Mouse (Mus musculus) embryonic facial prominence, embryonic 14.5 days (tissue): ENCODE data around the gene Rps8. TPM values are rescaled to one million over a fixed set of nuclear protein-coding genes. Genes with fewer than 3 reads are reported as not detected.
A peak's percentile ranks its signal among the peaks of the same experiment; 100 is the strongest.

Source experiments
- ATAC-seq: fragments of 200-750 bp; cut with Nextera tagmentation; 2 replicates; pipeline ENCODE4 v1.8.0; 2017; ENCODE audit warnings: low read depth, moderate number of reproducible peaks, moderate TSS enrichment
- DNase-seq: peaks from one replicate; pipeline ENCODE4 v3.0.0-alpha.2; 2015; ENCODE audit warnings: low spot score
- H3K27ac ChIP-seq: fragments of 300-500 bp; sonication (generic); replicated peaks from 2 replicates; pipeline ENCODE4 v1.5.1; 2014; ENCODE audit warnings: low read depth, mild to moderate bottlenecking, low read length, moderate library complexity
- H3K27me3 ChIP-seq: fragments of 300-500 bp; sonication (generic); replicated peaks from 2 replicates; pipeline ENCODE4 v1.6.1; 2014; ENCODE audit warnings: low read length; ENCODE audit not compliant: control insufficient read depth, insufficient read depth
- H3K36me3 ChIP-seq: fragments of 300-500 bp; sonication (generic); 2 replicates; pipeline ENCODE4 v1.6.1; 2014; ENCODE audit warnings: low read length, mixed read lengths; ENCODE audit not compliant: control insufficient read depth, insufficient read depth
- H3K4me1 ChIP-seq: fragments of 300-500 bp; sonication (generic); 2 replicates; pipeline ENCODE4 v1.6.1; 2014; ENCODE audit warnings: antibody characterized with exemption, low read length; ENCODE audit not compliant: control insufficient read depth, insufficient read depth
- H3K4me2 ChIP-seq: fragments of 300-500 bp; sonication (generic); 2 replicates; pipeline ENCODE4 v1.6.1; 2014; ENCODE audit warnings: low read depth, mild to moderate bottlenecking, low read length, moderate library complexity, mixed read lengths
- H3K4me3 ChIP-seq: fragments of 300-500 bp; sonication (generic); 2 replicates; pipeline ENCODE4 v1.5.1; 2014; ENCODE audit warnings: low read depth, mild to moderate bottlenecking, low read length
- H3K9ac ChIP-seq: fragments of 300-500 bp; sonication (generic); 2 replicates; pipeline ENCODE4 v1.6.1; 2014; ENCODE audit warnings: low read depth, mild to moderate bottlenecking, low read length, moderate library complexity, mixed read lengths
- H3K9me3 ChIP-seq: fragments of 300-500 bp; sonication (generic); 2 replicates; pipeline ENCODE4 v1.6.1; 2016; ENCODE audit warnings: low read length; ENCODE audit not compliant: control insufficient read depth
- WGBS: fragments of 180-500 bp; shearing (Covaris S2); extraction: QIAGEN DNeasy Blood & Tissue Kit; methylation state at CpG from one replicate; pipeline ENCODE4 v1.1.7; 2014; 5-methylcytosine and 5-hydroxymethylcytosine counted together
- polyA plus RNA-seq: library from polyadenylated mRNA; unstranded; fragments of >200 nt; fragmentation: Nextera tagmentation; extraction: Ambion mirVana; gene quantifications from 2 replicates; pipeline ENCODE4 v1.2.1, GENCODE M21; 2014

Gene Rps8
- polyA plus RNA-seq: 1,243 and 1,364 TPM in 2 replicates

GRCm38 (mm10) chr4:117155792-117156355, at the start of gene Rps8:
Gene Rps8, minus strand, starts transcription at chr4:117156243.
- peak within 1 kb of the TSS; percentile 94 for H3K4me2 ChIP-seq
- peaks cover 61% of the 10 kb centered on the region for H3K36me3 ChIP-seq
- 0 out of 2 replicates have a peak, but pooled peaks cover 3% of the 10 kb centered on the region for H3K4me1 ChIP-seq
- peak within 1 kb of the TSS; percentile 99 for H3K4me3 ChIP-seq
- DNase-seq (peak; percentile 97), ATAC-seq (peak; percentile 93)
- WGBS: under 1% methylated on average over 24 of the region's 52 CpGs
- H3K9me3 ChIP-seq: no peaks in the 10 kb centered on the region
- H3K9ac ChIP-seq: peak within 1 kb of the TSS; percentile 99
- no peaks in the 10 kb centered on the region for H3K27me3 ChIP-seq
- H3K27ac ChIP-seq: peak within 1 kb of the TSS; percentile 95

GRCm38 (mm10) chr4:117202992-117203354, 46.9 kb upstream of the Rps8 start:
- Histone ChIP-seq H3K27ac (peak overlapping the region; percentile 70; the same call in 1 of the 2 replicates), H3K4me3 (no peak overlapping the region), H3K36me3 (no peaks in the 10 kb centered on the region), H3K9ac (0 out of 2 replicates have a peak overlapping the region, but pooled peaks have one; percentile 55), H3K4me2 (peak overlapping the region; percentile 58; the same call in 1 of the 2 replicates), H3K9me3 (no peaks in the 10 kb centered on the region), H3K4me1 (no peaks in the 10 kb centered on the region), H3K27me3 (no peaks in the 10 kb centered on the region)
- 59% methylated on average over 4 of the region's 4 CpGs for WGBS
- ATAC-seq (no peak), DNase-seq (no peak)

- H3K9me3 ChIP-seq: no peaks in the 10 kb centered on the region
- peak overlapping the region; percentile 55 for H3K9ac ChIP-seq
- peak overlapping the region; percentile 70 for H3K27ac ChIP-seq
- no peaks in the 10 kb centered on the region for H3K4me1 ChIP-seq
- peak overlapping the region; percentile 34 for H3K4me3 ChIP-seq
- DNase-seq (peak; percentile 88), ATAC-seq (peak; percentile 94)
- H3K27me3 ChIP-seq: no peaks in the 10 kb centered on the region
- H3K4me2 ChIP-seq: peak overlapping the region; percentile 58
- WGBS: under 1% methylated on average over 25 of the region's 25 CpGs
- H3K36me3 ChIP-seq: no peaks in the 10 kb centered on the region
Measured at GRCm38 (mm10) chr4:117202046-117202991, 46.3 kb upstream of the Rps8 start.

GRCm38 (mm10) chr4:117191804-117192203, 35.8 kb upstream of the Rps8 start:
- Histone ChIP-seq H3K9me3 (no peaks in the 10 kb centered on the region), H3K4me3 (no peak overlapping the region), H3K4me2 (no peak overlapping the region), H3K36me3 (no peaks in the 10 kb centered on the region), H3K27me3 (no peaks in the 10 kb centered on the region), H3K27ac (no peak overlapping the region), H3K9ac (no peak overlapping the region), H3K4me1 (no peaks in the 10 kb centered on the region)
- no peak for ATAC-seq
- no peak for DNase-seq
- 95% methylated on average over 14 of the region's 14 CpGs for WGBS

GRCm38 (mm10) chr4:117190660-117191059, 34.6 kb upstream of the Rps8 start:
- Histone ChIP-seq H3K9me3 (no peaks in the 10 kb centered on the region), H3K27me3 (no peaks in the 10 kb centered on the region), H3K4me3 (no peak overlapping the region), H3K9ac (no peak overlapping the region), H3K4me1 (no peaks in the 10 kb centered on the region), H3K36me3 (no peaks in the 10 kb centered on the region), H3K4me2 (no peak overlapping the region), H3K27ac (peak overlapping the region; percentile 84)
- ATAC-seq: no peak
- DNase-seq: peak; percentile 16
- WGBS: 55% methylated on average over 7 of the region's 7 CpGs

GRCm38 (mm10) chr4:117189856-117190543, 34.0 kb upstream of the Rps8 start:
- H3K4me1 ChIP-seq: no peaks in the 10 kb centered on the region
- peak overlapping the region; percentile 68 for H3K9ac ChIP-seq
- ATAC-seq: peak; percentile 93
- peak overlapping the region; percentile 43 for H3K4me3 ChIP-seq
- peak overlapping the region; percentile 61 for H3K4me2 ChIP-seq
- WGBS: under 1% methylated on average over 9 of the region's 9 CpGs
- H3K36me3 ChIP-seq: no peaks in the 10 kb centered on the region
- peak; percentile 94 for DNase-seq
- H3K27me3 ChIP-seq: no peaks in the 10 kb centered on the region
- no peaks in the 10 kb centered on the region for H3K9me3 ChIP-seq
- peak overlapping the region; percentile 84 for H3K27ac ChIP-seq

- DNase-seq (peak; percentile 94), ATAC-seq (peak; percentile 76)
- Histone ChIP-seq H3K4me3 (peak overlapping the region; percentile 43), H3K36me3 (no peaks in the 10 kb centered on the region), H3K27ac (peak overlapping the region; percentile 84), H3K4me1 (no peaks in the 10 kb centered on the region), H3K9me3 (no peaks in the 10 kb centered on the region), H3K9ac (peak overlapping the region; percentile 68), H3K4me2 (peak overlapping the region; percentile 61), H3K27me3 (no peaks in the 10 kb centered on the region)
- 1% methylated on average over 16 of the region's 16 CpGs for WGBS
Measured at GRCm38 (mm10) chr4:117189382-117189855, 33.4 kb upstream of the Rps8 start.

GRCm38 (mm10) chr4:117188969-117189368, 32.9 kb upstream of the Rps8 start:
- Histone ChIP-seq H3K36me3 (no peaks in the 10 kb centered on the region), H3K4me2 (peak overlapping the region; percentile 61), H3K27ac (peak overlapping the region; percentile 84), H3K4me3 (peak overlapping the region; percentile 43), H3K4me1 (no peaks in the 10 kb centered on the region), H3K27me3 (no peaks in the 10 kb centered on the region), H3K9me3 (no peaks in the 10 kb centered on the region), H3K9ac (peak overlapping the region; percentile 68)
- 56% methylated on average over 3 of the region's 3 CpGs for WGBS
- ATAC-seq: no peak
- DNase-seq: no peak
